Mouse (Mus musculus): Measurements from ENCODE around the gene Surf2.

Surf2 gene

DNA sequence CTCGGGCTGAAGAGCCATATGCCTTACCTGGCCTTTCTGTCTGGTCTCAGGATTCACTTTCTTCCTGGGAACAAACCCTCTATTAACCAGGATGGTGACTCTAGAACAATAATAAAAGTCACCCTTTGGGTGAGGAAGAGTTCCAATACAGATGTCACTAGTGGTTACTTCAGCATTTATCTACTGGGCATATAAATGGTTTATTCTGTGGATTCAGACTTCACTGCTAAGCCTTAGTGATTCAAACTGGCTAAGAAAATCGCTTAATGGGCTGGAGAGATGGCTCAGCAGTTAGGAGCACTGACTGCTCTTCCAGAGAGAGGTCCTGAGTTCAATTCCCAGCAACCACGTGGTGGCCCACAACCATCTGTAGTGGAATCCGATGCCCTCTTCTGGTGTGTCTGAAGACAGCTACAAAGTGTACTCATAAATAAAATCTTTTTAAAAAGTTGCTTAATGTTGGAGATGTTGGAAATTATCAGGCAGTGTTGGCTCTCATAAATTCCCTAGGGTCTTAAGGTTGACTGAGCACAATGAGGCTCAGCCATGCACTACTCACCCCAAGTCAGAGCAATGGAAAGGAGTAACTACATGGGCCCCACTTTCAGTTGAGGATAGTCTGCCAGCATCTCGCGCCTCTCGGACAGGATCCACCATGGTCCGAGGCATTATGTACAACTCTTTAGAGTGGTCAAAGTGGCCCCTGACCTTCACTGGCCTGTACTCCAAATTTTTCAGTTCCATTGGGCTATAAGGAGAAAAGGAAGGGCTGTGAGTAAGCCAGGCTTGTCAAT lies 1.8 kb upstream of the Surf2 start:
- DNase-seq, result no peak

- no peak for DNase-seq
Measured at GRCm38 (mm10) chr2:26916738-26917137, 571 bp downstream of the Surf2 start.

DNA sequence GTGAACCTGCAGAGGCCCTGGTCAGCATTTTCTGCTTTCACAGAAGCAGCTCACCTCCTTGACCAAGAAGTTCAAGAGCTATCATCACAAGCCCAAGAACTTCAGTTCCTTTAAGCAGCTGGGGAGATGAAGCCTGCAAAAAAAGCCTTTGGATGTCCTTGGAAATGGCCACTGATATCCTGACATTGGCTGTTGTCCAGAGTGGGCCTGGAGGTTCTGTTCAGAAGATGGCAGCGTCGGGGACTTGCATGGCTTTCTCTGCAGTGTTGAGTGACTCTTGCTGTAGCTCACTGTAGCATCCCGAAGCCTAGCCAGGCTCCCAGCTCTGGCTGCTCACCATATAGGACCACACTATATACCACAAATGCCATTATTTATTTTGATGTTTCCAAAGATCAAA lies 3.5 kb downstream of the Surf2 start:
- DNase-seq, result no peak

- DNase-seq, result peak; percentile 57 to 86
Measured at GRCm38 (mm10) chr2:26920190-26920855, 4.2 kb downstream of the Surf2 start.

DNA sequence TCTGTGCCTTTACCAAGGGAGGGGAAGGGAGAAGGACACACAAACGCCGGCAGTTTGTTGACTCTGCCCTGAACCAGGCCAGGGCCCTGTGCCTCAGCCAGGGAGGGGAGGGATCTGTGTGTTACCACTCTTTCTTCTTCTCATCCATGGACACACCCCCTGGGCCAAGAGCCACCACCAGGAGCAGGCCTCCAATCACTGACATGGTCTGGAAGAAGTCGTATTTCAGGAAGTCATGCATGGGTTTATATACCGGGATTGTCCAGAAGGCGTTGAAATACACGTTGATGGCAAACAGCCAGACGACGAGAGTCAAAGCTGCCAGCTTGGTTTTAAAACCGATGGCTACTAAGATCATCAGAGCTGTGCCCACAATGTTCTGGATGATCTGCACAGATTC lies 5.6 kb downstream of the Surf2 start:
- DNase-seq, result peak; percentile 56 to 80

- peak; percentile 22 to 66 for DNase-seq
Measured at GRCm38 (mm10) chr2:26927745-26928476, 11.7 kb downstream of the Surf2 start.

DNA sequence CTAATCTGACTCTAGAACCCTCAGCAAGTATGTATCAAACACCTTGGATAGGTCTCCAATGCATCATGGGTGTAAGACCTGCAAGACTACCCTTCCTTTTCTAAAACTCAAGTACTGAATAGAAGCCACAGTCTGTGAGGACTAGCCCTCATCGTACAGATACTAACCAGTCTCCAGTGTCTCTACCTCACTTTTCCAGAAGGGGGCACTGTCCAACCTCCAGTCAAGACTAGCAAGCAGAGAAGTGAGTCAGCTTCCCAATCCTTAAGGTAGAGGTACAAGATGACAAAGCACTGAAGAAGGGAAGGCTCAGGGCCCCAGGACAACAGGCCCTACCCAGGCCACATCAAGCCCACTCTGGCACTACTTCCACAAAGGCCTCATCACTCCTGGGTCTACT lies 14.2 kb downstream of the Surf2 start:
- peak; percentile 75 to 82 for DNase-seq

DNA sequence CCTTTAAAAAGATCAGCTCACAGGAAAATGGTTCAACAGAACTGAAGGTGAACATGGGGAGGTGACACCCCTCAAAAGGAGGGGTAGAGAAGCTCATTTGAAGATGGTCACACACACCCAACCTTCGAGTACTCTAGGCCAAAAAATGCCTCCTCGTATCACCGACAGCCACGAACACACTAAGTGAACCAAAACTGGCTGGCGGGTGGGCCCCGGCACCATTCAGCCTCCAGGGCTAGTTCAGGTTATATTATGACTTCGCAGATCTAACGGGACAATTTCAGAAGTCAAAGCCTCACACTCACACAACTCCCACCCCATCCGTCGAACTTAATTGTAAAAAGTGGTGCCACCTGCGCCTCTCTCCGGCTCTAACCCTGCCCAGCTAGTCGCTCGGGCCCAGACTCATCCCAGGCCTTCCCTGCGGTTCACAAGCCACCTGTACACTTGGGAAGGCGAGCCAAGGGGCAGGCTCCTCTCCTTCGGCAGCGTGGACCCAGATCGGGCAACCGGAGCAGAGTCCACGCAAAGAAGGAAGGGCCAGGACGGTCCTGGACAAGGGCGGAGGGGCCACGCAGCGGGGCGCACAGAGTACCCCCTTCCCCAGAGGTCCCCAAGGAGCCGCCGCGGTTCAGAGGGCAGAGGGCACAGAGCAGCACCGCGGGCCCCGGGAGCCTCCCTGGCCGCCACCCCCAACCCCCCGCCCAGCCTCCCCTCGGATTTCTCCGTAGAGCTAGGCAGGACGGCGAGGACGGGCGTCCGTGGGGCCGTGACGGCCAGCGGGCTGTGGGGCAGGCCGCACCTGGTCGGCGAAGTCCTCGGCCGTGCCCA lies 16.5 kb downstream of the Surf2 start:
- DNase-seq, result peak; percentile 60 to 83

GRCm38 (mm10) chr2:26933304-26934055 lies 17.3 kb downstream of the Surf2 start, which contains the start of the genes Surf4 and Stkld1:
TSS of gene Surf4 (minus strand) at chr2:26933928.
TSS of gene Stkld1 (plus strand) at chr2:26934047.
- peak; percentile 96 to 99 for DNase-seq

DNA sequence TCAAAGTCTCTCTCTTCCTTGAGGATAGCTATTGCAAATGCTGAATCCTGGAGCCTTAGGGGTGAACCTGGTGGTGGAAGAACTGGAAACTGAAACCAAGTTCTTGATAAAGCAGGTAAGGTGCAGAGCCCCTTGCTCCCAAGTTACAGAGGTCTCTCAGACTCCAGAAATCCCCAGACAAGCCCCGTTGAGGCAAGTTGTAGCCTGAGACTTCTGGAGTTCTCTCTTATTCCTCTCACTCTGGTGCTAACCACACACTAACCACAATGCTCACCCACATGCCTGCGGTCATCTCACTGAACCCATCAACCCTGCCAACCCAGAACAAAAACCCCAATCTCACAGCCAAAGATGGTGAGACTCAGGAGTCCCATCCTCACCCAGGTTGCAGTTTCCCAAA lies 19.1 kb downstream of the Surf2 start:
- DNase-seq, result no peak

DNA sequence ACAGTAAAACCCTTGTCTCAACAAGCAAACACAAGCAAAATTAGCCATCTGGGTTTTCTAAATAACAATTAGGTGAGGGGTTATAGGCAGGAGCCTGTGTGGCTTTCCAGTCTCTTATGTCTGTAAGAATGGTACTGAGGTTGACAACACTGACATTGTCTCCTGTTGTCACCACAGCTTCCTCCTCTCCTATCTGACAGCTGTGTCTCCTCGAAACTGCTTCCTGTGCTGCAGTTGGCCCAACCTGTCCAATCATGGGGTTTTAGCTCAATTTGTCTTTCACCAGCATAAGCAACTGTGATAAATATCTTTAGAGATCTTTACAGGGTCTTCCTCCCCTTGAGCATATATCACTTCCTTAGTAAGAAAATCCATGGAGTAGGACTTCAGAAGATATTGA lies 20.3 kb downstream of the Surf2 start:
- DNase-seq, result no peak

DNA sequence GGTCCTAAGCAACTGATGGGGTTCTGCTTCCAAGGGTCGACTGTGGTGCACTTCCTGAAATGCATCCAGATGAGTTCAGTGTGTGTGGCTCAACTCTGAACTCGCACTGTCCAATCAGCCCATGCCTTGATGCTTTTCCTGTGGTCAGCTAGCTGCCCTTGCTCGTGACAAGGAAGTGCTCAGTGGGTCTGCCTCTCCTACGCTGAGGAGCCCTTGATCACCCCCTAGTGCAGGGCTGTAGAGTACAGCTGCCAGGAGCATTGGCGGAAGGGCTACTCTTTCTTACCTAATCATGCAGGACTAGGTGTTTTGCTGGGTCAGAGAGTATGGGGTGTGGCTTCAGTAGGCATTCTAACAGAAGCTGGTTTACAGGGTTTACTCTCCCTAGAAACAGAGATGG lies 25.4 kb downstream of the Surf2 start:
- peak in 1 of 2 experiments; percentile 64 for DNase-seq

GRCm38 (mm10) chr2:26943253-26943652 lies 27.1 kb downstream of the Surf2 start:
- DNase-seq, result no peak

GRCm38 (mm10) chr2:26950411-26950810 lies 34.2 kb downstream of the Surf2 start:
- DNase-seq, result no peak

GRCm38 (mm10) chr2:26951346-26951905 lies 35.3 kb downstream of the Surf2 start:
- no peak for DNase-seq

DNA sequence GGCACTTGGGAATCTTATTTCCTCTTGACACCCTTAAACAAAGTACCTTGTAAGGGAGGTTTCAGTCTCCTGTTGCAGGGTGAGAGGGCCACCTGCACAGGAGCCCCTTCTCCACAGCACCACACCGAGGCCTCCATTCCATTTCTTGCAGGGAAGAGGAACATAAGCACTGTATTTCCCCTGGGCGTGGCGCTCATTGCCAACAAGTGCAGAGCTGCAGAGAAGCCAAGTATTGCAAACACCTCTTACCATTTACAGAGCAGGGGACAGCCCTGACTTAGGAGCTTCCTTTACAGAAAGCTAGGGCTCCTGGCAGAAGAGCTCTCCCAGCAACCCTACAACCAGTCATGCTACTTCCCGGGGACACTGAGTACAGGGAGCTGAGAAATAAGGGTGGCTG lies 36.0 kb downstream of the Surf2 start:
- no peak for DNase-seq

- DNase-seq, result no peak
Measured at GRCm38 (mm10) chr2:26952866-26953265, 36.7 kb downstream of the Surf2 start.

DNA sequence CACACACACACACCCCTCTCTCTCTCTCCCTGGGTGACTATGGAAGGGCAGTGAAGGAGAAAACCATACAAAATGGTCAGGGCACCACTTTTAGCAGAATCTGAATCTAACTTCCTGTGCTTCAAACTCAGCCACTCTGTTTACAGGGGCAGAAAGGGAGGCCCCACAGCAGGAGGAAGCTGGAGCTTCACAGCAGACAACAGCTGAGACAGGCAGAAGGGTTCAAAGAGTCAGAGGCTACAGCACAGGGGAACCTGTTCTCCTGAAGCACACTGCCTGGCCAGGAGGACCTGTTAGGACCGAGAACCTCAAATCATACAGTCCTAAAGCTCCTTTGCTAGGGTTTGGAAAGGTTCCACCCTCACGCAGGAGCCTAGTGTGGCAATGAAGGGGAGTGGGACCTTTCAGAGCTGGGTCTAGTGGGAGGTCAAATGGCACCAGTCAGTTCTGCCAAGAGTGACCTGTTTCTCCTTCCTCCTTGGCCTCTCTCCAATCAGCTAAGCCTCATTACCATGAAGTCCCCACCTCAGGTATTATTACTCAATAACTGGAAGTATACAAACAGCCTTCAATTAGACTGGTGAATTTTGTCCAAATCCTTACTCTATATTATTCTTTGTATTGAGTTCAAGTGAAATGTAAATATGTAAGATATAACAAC lies 38.7 kb downstream of the Surf2 start:
- DNase-seq, result no peak

- DNase-seq, result peak; percentile 13 to 65
Measured at GRCm38 (mm10) chr2:26956811-26957487, 40.8 kb downstream of the Surf2 start.

DNA sequence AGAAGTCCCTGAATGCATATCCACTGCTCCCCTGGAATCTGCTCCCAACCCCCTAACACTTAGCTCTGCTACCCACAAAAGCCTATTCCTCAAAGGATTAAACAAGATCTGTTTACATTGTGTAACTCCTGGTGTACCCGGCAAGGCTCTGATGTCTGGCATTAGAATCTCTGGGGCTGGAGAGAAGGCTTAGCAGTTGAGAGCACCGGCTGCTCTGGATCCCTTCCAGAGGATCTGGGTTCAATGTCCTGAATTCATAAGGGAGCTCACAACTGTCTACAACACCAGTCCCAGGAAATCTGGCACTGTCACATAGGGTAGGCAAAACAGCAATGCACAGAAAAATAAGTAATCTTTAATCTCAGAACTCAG lies 41.3 kb downstream of the Surf2 start:
- peak in 1 of 2 experiments; percentile 23 for DNase-seq
